Mouse (Mus musculus): ENCODE results near the gene Hoxa9. TPM values are rescaled to one million over a fixed set of nuclear protein-coding genes. Genes with fewer than 3 reads are reported as not detected.
A peak's percentile ranks its signal among the peaks of the same experiment; 100 is the strongest.

The Hoxa9 gene
- polyA plus RNA-seq, 2 experiments: 39.0 to 107 TPM

- Histone ChIP-seq H3K4me2 (replicated peaks; ENCODE audit: low read depth, low read length, severe bottlenecking) (peak overlapping the region; percentile 96), H3K9ac (ENCODE audit: low read depth, low read length, severe bottlenecking) (peak overlapping the region; percentile 100), H3K9me3 (ENCODE audit: control insufficient read depth, low read length) (no peaks in the 10 kb centered on the region), H3K4me3 (replicated peaks; ENCODE audit: low read length) (peak overlapping the region; percentile 90), H3K4me1 (ENCODE audit: control insufficient read depth, insufficient read depth, low read length) (peaks cover 28% of the 10 kb centered on the region), H3K27me3 (ENCODE audit: control insufficient read depth, insufficient read depth, low read length) (no peaks in the 10 kb centered on the region), H3K36me3 (ENCODE audit: control insufficient read depth, insufficient read depth, low read length) (peaks cover 60% of the 10 kb centered on the region), H3K27ac (replicated peaks; ENCODE audit: low read depth, low read length) (peak overlapping the region; percentile 99)
- TF ChIP-seq POLR2A (IDR thresholded peaks at IDR 0.05; ENCODE audit: borderline replicate concordance, extremely low read depth, insufficient read depth, insufficient read length): no peak
- no peak for ATAC-seq (ENCODE audit: low FRiP score, low read depth)
- under 1% methylated on average over 18 of the region's 18 CpGs for WGBS
- peak; percentile 29 for DNase-seq (ENCODE audit: low spot score)
These were observed 1.1 kb upstream of the Hoxa9 start for GRCm38 (mm10) chr6:52231885-52232567.

GRCm38 (mm10) chr6:52229558-52230416 lies 1.1 kb downstream of the Hoxa9 start:
- Histone ChIP-seq H3K9me3 (ENCODE audit: control insufficient read depth, low read length) (no peaks in the 10 kb centered on the region), H3K4me2 (replicated peaks; ENCODE audit: low read depth, low read length, severe bottlenecking) (peak overlapping the region; percentile 96)
- TF ChIP-seq POLR2A (IDR thresholded peaks at IDR 0.05; ENCODE audit: borderline replicate concordance, extremely low read depth, insufficient read depth, insufficient read length): 0 out of 2 replicates have a peak, but pooled peaks have one; percentile 3

GRCm38 (mm10) chr6:52228475-52229465 lies 2.1 kb downstream of the Hoxa9 start:
- DNase-seq (ENCODE audit: low spot score) (no peak), ATAC-seq (ENCODE audit: low FRiP score, low read depth) (no peak)
- Histone ChIP-seq H3K27me3 (ENCODE audit: control insufficient read depth, insufficient read depth, low read length) (no peaks in the 10 kb centered on the region), H3K9me3 (ENCODE audit: control insufficient read depth, low read length) (no peaks in the 10 kb centered on the region), H3K36me3 (ENCODE audit: control insufficient read depth, insufficient read depth, low read length) (peaks cover 69% of the 10 kb centered on the region), H3K4me1 (ENCODE audit: control insufficient read depth, insufficient read depth, low read length) (peaks cover 16% of the 10 kb centered on the region), H3K27ac (replicated peaks; ENCODE audit: low read depth, low read length) (peak overlapping the region; percentile 99), H3K9ac (ENCODE audit: low read depth, low read length, severe bottlenecking) (peak overlapping the region; percentile 100), H3K4me3 (replicated peaks; ENCODE audit: low read length) (peak overlapping the region; percentile 90), H3K4me2 (replicated peaks; ENCODE audit: low read depth, low read length, severe bottlenecking) (peak overlapping the region; percentile 96)
- WGBS: 1% methylated on average over 38 of the region's 38 CpGs
- TF ChIP-seq POLR2A (IDR thresholded peaks at IDR 0.05; ENCODE audit: borderline replicate concordance, extremely low read depth, insufficient read depth, insufficient read length): no peak

More at GRCm38 (mm10) chr6:52229558-52230416, 1.1 kb downstream of the Hoxa9 start:
- Histone ChIP-seq H3K4me3 (replicated peaks; ENCODE audit: low read length) (peak overlapping the region; percentile 90), H3K27me3 (ENCODE audit: control insufficient read depth, insufficient read depth, low read length) (no peaks in the 10 kb centered on the region), H3K27ac (replicated peaks; ENCODE audit: low read depth, low read length) (peak overlapping the region; percentile 99), H3K4me1 (ENCODE audit: control insufficient read depth, insufficient read depth, low read length) (peaks cover 16% of the 10 kb centered on the region), H3K36me3 (ENCODE audit: control insufficient read depth, insufficient read depth, low read length) (peaks cover 64% of the 10 kb centered on the region), H3K9ac (ENCODE audit: low read depth, low read length, severe bottlenecking) (peak overlapping the region; percentile 100)
- no peak for ATAC-seq (ENCODE audit: low FRiP score, low read depth)
- under 1% methylated on average over 42 of the region's 44 CpGs for WGBS
- DNase-seq (ENCODE audit: low spot score): no peak

GRCm38 (mm10) chr6:52227470-52228222 lies 3.2 kb downstream of the Hoxa9 start:
- no peak for TF ChIP-seq POLR2A (IDR thresholded peaks at IDR 0.05; ENCODE audit: borderline replicate concordance, extremely low read depth, insufficient read depth, insufficient read length)
- DNase-seq (ENCODE audit: low spot score): peak; percentile 78
- Histone ChIP-seq H3K9me3 (ENCODE audit: control insufficient read depth, low read length) (no peaks in the 10 kb centered on the region), H3K27ac (replicated peaks; ENCODE audit: low read depth, low read length) (peak overlapping the region; percentile 95), H3K36me3 (ENCODE audit: control insufficient read depth, insufficient read depth, low read length) (peaks cover 67% of the 10 kb centered on the region), H3K4me2 (replicated peaks; ENCODE audit: low read depth, low read length, severe bottlenecking) (peak overlapping the region; percentile 96), H3K4me3 (replicated peaks; ENCODE audit: low read length) (peak overlapping the region; percentile 90), H3K4me1 (ENCODE audit: control insufficient read depth, insufficient read depth, low read length) (peaks cover 16% of the 10 kb centered on the region), H3K9ac (ENCODE audit: low read depth, low read length, severe bottlenecking) (peak overlapping the region; percentile 100), H3K27me3 (ENCODE audit: control insufficient read depth, insufficient read depth, low read length) (no peaks in the 10 kb centered on the region)
- no peak for ATAC-seq (ENCODE audit: low FRiP score, low read depth)
- WGBS: 5% methylated on average over 11 of the region's 11 CpGs
